Mouse (Mus musculus) E14TG2a.4 (cell line): ENCODE data around the gene Lrrc20.

Experiments used
- H3K27me3 ChIP-seq: 2 replicates; pipeline ENCODE4 v1.6.1; 2014; ENCODE audit warnings: low read length, control low read depth; ENCODE audit not compliant: insufficient read depth
- H3K36me3 ChIP-seq: 2 replicates; pipeline ENCODE4 v1.6.1; 2014; ENCODE audit warnings: low read length, control low read depth; ENCODE audit not compliant: insufficient read depth
- H3K4me1 ChIP-seq: replicated peaks from 2 replicates; pipeline ENCODE4 v1.6.1; 2014; ENCODE audit warnings: low read depth, low read length, control low read depth
- H3K4me3 ChIP-seq: replicated peaks from 2 replicates; pipeline ENCODE4 v1.5.1; 2014; ENCODE audit warnings: mild to moderate bottlenecking, low read length
- H3K9me3 ChIP-seq: 2 replicates; pipeline ENCODE4 v1.6.1; 2014; ENCODE audit warnings: low read length, control low read depth
- CTCF ChIP-seq: conservative IDR thresholded peaks from 2 replicates; pipeline ENCODE4 v1.5.1; 2014; ENCODE audit warnings: low read length
- NANOG ChIP-seq: IDR thresholded peaks from 2 replicates; pipeline ENCODE4 v1.6.1; 2014; ENCODE audit warnings: borderline replicate concordance, low read length, mixed read lengths
- POU5F1 ChIP-seq: IDR thresholded peaks from 2 replicates; pipeline ENCODE4 v1.6.1; 2014; ENCODE audit warnings: low read length, borderline replicate concordance

The Lrrc20 gene

DNA sequence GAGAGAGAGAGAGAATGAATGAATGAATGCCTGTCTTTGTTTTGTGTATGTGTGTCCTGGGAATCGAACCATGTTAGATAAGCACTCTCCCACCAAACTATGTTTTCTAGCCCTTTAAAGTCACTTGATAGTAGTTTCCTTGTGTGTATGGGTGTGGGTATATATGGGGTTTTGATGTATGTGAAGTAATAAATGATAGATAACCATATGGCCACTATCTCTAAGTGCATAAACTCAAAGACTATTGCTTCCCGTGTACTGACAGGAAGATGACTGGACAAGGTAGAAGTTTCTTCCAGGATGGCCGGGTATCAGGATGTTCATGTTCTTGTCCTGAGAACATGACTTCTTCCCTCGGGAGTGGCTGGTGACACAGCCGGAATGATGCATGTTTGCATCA, 41.3 kb downstream of the Lrrc20 start:
- peaks cover 12% of the 10 kb centered on the region for H3K9me3 ChIP-seq
- no peaks in the 10 kb centered on the region; the same call in 1 of the 2 replicates for H3K27me3 ChIP-seq
- TF ChIP-seq CTCF (no peak), POU5F1 (no peak), NANOG (no peak)
- H3K36me3 ChIP-seq, result no peaks in the 10 kb centered on the region
- no peak overlapping the region for H3K4me3 ChIP-seq
- H3K4me1 ChIP-seq, result peaks cover 12% of the 10 kb centered on the region

DNA sequence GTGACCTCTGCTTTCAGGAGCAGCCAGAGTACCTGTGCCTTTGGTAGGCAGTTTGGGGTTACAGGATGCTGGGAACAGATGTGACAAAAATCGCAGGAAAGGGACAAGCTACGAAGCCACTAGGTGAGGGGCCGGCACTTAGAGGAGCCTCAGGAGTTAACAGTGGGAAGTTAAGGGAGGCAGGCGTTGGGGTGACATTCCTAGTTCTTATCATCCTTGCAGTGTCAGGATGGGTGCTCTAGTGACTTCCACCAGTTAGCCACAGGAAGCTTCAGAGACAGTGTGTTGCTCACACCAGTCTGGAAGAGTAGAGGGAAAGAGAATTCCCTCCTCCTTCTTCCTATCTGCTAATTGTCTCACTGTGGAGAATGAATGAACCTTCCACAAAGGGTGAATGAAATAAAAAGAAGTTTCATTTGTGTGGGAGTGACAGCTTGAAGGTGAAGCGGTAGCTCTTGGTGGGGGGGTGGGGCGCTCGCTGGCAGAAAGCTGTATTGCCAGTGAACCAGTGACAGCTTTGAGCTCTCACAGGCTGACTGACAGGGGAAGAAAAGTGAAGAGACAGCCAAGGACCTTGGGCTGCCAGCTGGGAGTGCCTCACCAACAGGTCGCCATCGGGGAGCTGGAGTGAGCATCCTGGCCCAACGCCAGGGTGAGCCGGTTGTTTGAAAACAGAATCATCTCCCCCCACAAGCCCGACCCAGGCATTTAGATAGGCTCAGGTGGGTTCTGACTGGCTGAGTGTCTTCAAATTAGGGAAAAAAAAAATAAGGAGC, 41.9 kb downstream of the Lrrc20 start:
- Histone ChIP-seq H3K4me1 (peaks cover 12% of the 10 kb centered on the region), H3K36me3 (no peaks in the 10 kb centered on the region), H3K9me3 (peaks cover 12% of the 10 kb centered on the region), H3K27me3 (no peaks in the 10 kb centered on the region), H3K4me3 (no peak overlapping the region)
- TF ChIP-seq CTCF (no peak), POU5F1 (no peak), NANOG (no peak)

DNA sequence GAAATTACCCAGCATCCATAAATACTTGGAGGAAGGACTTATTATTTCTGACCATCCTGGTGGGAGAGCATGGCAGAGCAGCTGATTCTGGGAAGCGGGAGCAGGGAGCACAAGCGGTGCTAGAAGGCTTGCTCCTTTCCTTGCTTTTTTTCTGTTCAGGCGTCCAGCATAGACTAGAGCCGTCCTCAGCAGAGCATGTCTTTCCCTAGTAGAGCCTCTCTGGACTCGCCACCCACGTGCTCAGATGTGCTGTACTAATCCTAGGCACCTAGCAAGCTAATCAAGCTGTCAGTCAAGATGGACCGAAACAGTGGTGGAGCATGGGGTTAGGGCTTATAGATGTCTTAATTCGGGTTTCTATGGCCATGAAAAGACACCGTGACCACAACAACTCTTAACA, 42.7 kb downstream of the Lrrc20 start:
- Histone ChIP-seq H3K36me3 (no peaks in the 10 kb centered on the region), H3K4me3 (no peak overlapping the region), H3K27me3 (no peaks in the 10 kb centered on the region), H3K4me1 (peaks cover 12% of the 10 kb centered on the region), H3K9me3 (peaks cover 12% of the 10 kb centered on the region)
- no peak for TF ChIP-seq POU5F1
- TF ChIP-seq CTCF, result no peak
- no peak for TF ChIP-seq NANOG

DNA sequence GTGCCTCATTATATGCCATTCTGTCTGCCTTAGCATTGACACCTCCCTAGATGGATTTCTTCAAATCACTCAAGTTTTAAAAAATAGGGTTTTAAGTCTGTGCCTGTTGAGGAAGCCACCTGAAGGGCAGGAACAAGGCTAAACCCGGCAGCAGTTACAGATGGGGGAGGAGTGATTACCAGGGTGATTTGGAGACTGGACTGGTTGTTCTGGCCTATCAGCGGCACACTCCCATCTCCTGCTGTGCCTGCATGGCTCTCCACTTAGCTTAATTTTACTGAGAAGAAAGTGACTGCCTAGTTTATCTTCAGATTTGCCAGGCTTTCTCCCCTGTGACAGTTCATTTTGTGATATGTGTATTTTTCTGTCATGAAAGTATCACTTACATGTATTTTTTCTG, 43.9 kb downstream of the Lrrc20 start:
- Histone ChIP-seq H3K36me3 (no peaks in the 10 kb centered on the region), H3K9me3 (peaks cover 12% of the 10 kb centered on the region), H3K27me3 (no peaks in the 10 kb centered on the region), H3K4me3 (no peak overlapping the region), H3K4me1 (peaks cover 17% of the 10 kb centered on the region)
- TF ChIP-seq POU5F1 (no peak), CTCF (no peak), NANOG (no peak)

DNA sequence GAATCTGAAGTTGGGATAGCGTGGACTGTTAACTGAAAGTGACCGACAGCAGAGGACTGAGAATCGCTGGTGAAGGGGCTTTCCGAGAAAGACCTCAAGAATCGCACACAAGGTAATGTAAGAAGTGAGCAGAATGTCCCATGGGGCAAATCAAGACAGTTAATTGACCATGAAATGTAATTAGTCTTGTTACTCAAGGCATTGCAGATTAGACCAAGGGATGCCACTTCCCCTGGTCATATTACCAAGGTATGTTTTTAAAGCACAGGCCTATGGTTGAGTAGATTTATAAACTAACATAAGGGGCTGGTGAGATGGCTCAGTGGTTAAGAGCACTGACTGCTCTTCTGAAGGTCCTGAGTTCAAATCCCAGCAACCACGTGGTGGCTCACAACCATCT, 45.1 kb downstream of the Lrrc20 start:
- Histone ChIP-seq H3K36me3 (no peaks in the 10 kb centered on the region), H3K4me1 (peaks cover 21% of the 10 kb centered on the region)
- TF ChIP-seq POU5F1 (no peak), CTCF (no peak), NANOG (no peak)

DNA sequence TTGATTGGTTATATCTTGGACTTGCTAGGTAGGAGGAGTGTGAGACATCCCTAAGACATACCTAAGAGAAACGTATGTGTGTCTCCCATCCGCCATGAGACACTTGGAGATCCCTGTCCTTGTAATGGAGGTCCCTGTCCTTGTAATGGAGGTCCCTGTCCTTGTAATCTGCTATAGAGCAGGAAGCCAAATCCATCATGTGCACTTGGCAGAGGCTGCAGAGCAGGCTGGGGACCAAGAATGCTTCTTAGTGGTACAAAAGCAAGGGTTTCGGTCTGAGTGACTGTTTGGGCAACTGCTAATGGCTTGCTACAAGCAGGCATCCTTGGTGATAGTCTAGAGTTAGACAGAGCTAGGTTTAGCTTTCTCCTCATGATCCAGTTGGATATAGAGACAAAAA, 55.3 kb downstream of the Lrrc20 start:
- Histone ChIP-seq H3K4me3 (no peak overlapping the region), H3K4me1 (peaks cover 33% of the 10 kb centered on the region), H3K36me3 (peaks cover 9% of the 10 kb centered on the region; the same call in 1 of the 2 replicates), H3K27me3 (no peaks in the 10 kb centered on the region), H3K9me3 (no peaks in the 10 kb centered on the region)
- no peak for TF ChIP-seq NANOG
- no peak for TF ChIP-seq POU5F1
- TF ChIP-seq CTCF, result no peak

More for the DNA sequence above, 45.1 kb downstream of the Lrrc20 start:
- H3K4me3 ChIP-seq, result no peak overlapping the region
- H3K9me3 ChIP-seq, result peaks cover 12% of the 10 kb centered on the region
- no peaks in the 10 kb centered on the region for H3K27me3 ChIP-seq

DNA sequence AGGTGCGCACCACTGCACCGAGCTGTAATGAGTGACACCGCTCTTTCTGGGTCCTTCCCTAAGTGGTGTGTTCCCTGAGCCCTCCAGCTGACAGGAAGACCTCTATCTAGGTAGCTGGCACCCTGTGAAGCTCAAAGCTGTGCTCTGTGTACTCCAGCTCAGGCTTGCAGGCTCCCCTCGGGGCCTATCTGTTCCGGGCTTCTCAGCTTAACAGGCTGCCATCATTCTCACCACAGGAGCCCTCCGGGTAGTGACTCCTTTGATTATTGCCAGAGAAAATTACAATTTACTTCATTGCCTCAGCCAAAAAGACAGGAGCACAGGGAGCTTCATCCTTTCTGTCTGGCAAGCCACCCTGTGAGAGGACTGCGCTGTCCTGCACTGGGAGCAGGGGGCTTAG, 57.7 kb downstream of the Lrrc20 start:
- H3K9me3 ChIP-seq, result no peaks in the 10 kb centered on the region
- H3K27me3 ChIP-seq, result no peaks in the 10 kb centered on the region
- H3K36me3 ChIP-seq, result no peaks in the 10 kb centered on the region
- no peak overlapping the region for H3K4me3 ChIP-seq
- TF ChIP-seq NANOG (peak; percentile 78), CTCF (no peak), POU5F1 (no peak)
- H3K4me1 ChIP-seq, result peaks cover 34% of the 10 kb centered on the region

DNA sequence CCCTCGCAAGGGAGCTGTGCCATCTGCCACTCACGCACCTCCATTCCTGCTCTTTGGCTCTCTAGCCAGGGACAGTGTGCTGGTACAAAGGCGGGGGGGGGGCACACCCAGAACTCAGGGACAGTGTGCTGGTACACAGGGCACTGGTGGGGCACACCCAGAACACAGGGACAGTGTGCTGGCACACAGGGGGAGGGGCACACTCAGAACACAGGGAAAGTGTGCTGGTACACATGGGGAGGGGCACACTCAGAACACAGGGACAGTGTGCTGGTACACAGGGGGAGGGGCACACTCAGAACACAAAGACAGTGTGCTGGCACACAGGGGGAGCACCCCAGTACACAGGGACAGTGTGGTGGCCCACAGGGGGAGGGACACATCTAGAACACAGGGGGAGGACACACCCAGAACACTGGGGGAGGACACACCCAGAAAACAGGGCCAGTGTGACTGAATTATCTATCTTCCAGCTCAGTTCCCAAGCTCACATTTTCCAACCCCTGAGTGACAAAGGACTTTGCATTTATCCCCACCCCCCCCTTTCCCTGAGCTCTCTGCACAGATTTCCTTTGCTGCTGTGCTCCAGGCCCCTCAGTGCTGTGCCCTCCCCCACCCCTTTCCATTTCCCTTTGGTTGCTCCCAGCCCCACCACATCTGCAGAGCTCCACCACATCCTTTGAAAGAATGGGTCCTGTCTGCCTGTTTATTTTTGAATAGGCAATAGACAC, 58.9 kb downstream of the Lrrc20 start:
- no peaks in the 10 kb centered on the region for H3K36me3 ChIP-seq
- no peaks in the 10 kb centered on the region for H3K9me3 ChIP-seq
- no peaks in the 10 kb centered on the region for H3K27me3 ChIP-seq
- H3K4me1 ChIP-seq, result peaks cover 34% of the 10 kb centered on the region
- no peak overlapping the region for H3K4me3 ChIP-seq
- TF ChIP-seq CTCF, result no peak
- TF ChIP-seq POU5F1, result no peak
- TF ChIP-seq NANOG, result no peak

DNA sequence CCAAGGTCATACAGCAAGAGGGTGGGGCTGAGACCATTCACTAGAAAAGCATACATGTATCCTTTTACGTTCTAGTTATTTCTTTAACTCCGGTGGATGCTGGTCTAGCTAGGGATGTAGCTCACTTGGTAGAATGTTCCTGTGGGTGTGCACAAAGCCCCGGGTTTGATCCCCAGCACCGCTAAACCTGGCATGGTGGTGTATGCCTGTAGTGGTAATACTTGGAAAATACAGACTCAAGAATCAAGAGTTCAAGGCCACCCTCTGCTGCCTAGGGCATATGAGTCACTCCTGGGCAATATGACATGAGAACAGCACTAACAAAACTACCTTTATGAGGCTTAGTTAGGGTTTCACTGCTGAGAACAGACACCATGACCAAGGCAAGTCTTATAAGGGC, 59.8 kb downstream of the Lrrc20 start:
- TF ChIP-seq POU5F1 (no peak), NANOG (no peak), CTCF (no peak)
- Histone ChIP-seq H3K4me3 (no peak overlapping the region), H3K9me3 (no peaks in the 10 kb centered on the region), H3K4me1 (peaks cover 34% of the 10 kb centered on the region), H3K27me3 (no peaks in the 10 kb centered on the region), H3K36me3 (no peaks in the 10 kb centered on the region)
